Mouse (Mus musculus) MEL (cell line): ENCODE measurements at regions not wholly inside any gene's neighbourhood (a gene's known extent, or its start where the extent isn't known, plus 50 kb on each side); places are given as distances from the start of the nearest gene placed in this dataset.

Experiments
- DNase-seq: peaks from one replicate; pipeline ENCODE4 v3.0.0; 2011; ENCODE audit warnings: low read depth, low spot score
- H3K27ac ChIP-seq: 2 replicates; pipeline ENCODE4 v1.5.1; 2012; ENCODE audit warnings: low read depth, mild to moderate bottlenecking, control low read depth, low read length, moderate library complexity; ENCODE audit not compliant: control insufficient read depth
- H3K27me3 ChIP-seq, 2 experiments: fragments of 150-350 bp in 1 of 2; sonication (generic) in 1 of 2; 2 replicates each; pipeline ENCODE4 v1.6.1; 2012; ENCODE audit warnings: low read length in 2 of 2, mild to moderate bottlenecking in 2 of 2, improper control_type of control experiment in 1 of 2, moderate library complexity in 1 of 2; ENCODE audit not compliant: insufficient read depth in 2 of 2, control insufficient read depth in 1 of 2
- H3K36me3 ChIP-seq, 2 experiments: 2 replicates each; pipeline ENCODE4 v1.6.1; 2012 to 2014; ENCODE audit warnings: low read length in 2 of 2, improper control_type of control experiment in 1 of 2, inconsistent platforms in 1 of 2, mild to moderate bottlenecking in 1 of 2; ENCODE audit not compliant: insufficient read depth in 2 of 2, control insufficient read depth in 1 of 2
- H3K4me1 ChIP-seq, 2 experiments: fragments of 150-350 bp in 1 of 2; sonication (generic) in 1 of 2; 2 replicates each; pipeline ENCODE4 v1.6.1; 2012; ENCODE audit warnings: low read length in 2 of 2, improper control_type of control experiment in 1 of 2, mild to moderate bottlenecking in 1 of 2; ENCODE audit not compliant: insufficient read depth in 2 of 2, control insufficient read depth in 1 of 2
- H3K4me3 ChIP-seq, 2 experiments: fragments of 150-350 bp in 1 of 2; sonication (generic) in 1 of 2; 2 replicates each; pipeline ENCODE4 v1.5.1; 2012; ENCODE audit warnings: low read depth in 2 of 2, low read length in 2 of 2, mild to moderate bottlenecking in 2 of 2, moderate library complexity in 2 of 2, control low read depth in 1 of 2, improper control_type of control experiment in 1 of 2; ENCODE audit not compliant: control insufficient read depth in 1 of 2, insufficient read depth in 1 of 2
- H3K79me2 ChIP-seq: 2 replicates; pipeline ENCODE4 v1.6.1; 2012; ENCODE audit warnings: mild to moderate bottlenecking, low read length, moderate library complexity; ENCODE audit not compliant: control insufficient read depth, poor library complexity, insufficient read depth
- H3K9ac ChIP-seq: 2 replicates; pipeline ENCODE4 v1.6.1; 2012; ENCODE audit warnings: low read depth, mild to moderate bottlenecking, control low read depth, low read length, moderate library complexity; ENCODE audit not compliant: control insufficient read depth, poor library complexity, severe bottlenecking
- H3K9me3 ChIP-seq: fragments of 150-350 bp; sonication (generic); replicated peaks from 2 replicates; pipeline ENCODE4 v1.6.1; 2012; ENCODE audit warnings: mild to moderate bottlenecking, low read length, improper control_type of control experiment, moderate library complexity; ENCODE audit not compliant: insufficient read depth
- BHLHE40 ChIP-seq: IDR thresholded peaks from 2 replicates; pipeline ENCODE4 v1.6.1; 2012; ENCODE audit warnings: low read depth, mild to moderate bottlenecking, inconsistent platforms, low read length, improper control_type of control experiment, borderline replicate concordance
- CHD1 ChIP-seq: IDR thresholded peaks from 2 replicates; pipeline ENCODE4 v1.6.1; 2012; ENCODE audit warnings: low read depth, mild to moderate bottlenecking, inconsistent platforms, low read length, improper control_type of control experiment
- EP300 ChIP-seq, 2 experiments: IDR thresholded peaks; 2 replicates each; pipeline ENCODE4 v1.6.1; 2011; ENCODE audit warnings: improper control_type of control experiment in 2 of 2, low read length in 2 of 2, low read depth in 1 of 2, mild to moderate bottlenecking in 1 of 2
- ETS1 ChIP-seq: IDR thresholded peaks from 2 replicates; pipeline ENCODE4 v1.6.1; 2012; ENCODE audit warnings: low read depth, mild to moderate bottlenecking, inconsistent platforms, low read length, improper control_type of control experiment, moderate library complexity
- GATA1 ChIP-seq: IDR thresholded peaks from 2 replicates; pipeline ENCODE4 v1.6.1; 2011; ENCODE audit warnings: low read depth, low read length, improper control_type of control experiment
- HCFC1 ChIP-seq: IDR thresholded peaks from 2 replicates; pipeline ENCODE4 v1.6.1; 2012; ENCODE audit warnings: low read depth, mild to moderate bottlenecking, inconsistent platforms, low read length, improper control_type of control experiment, moderate library complexity
- MEF2A ChIP-seq: IDR thresholded peaks from 2 replicates; pipeline ENCODE4 v1.6.1; 2014; ENCODE audit warnings: low read depth, mild to moderate bottlenecking, inconsistent platforms, low read length, improper control_type of control experiment; ENCODE audit not compliant: poor library complexity, insufficient replicate concordance, severe bottlenecking; ENCODE audit errors: extremely low read depth
- MYB ChIP-seq: IDR thresholded peaks from 2 replicates; pipeline ENCODE4 v1.6.1; 2011; ENCODE audit warnings: mild to moderate bottlenecking, low read depth, low read length, improper control_type of control experiment
- POLR2A ChIP-seq, 2 experiments: IDR thresholded peaks; 2 replicates each; pipeline ENCODE4 v1.6.1; 2011 to 2012; ENCODE audit warnings: low read length in 2 of 2, mild to moderate bottlenecking in 2 of 2, control low read depth in 1 of 2, improper control_type of control experiment in 1 of 2, low read depth in 1 of 2, moderate library complexity in 1 of 2; ENCODE audit not compliant: control insufficient read depth in 1 of 2, insufficient read depth in 1 of 2, poor library complexity in 1 of 2
- POLR2AphosphoS5 ChIP-seq: IDR thresholded peaks from 2 replicates; pipeline ENCODE4 v1.6.1; 2012; ENCODE audit warnings: low read depth, borderline replicate concordance, mild to moderate bottlenecking, inconsistent platforms, low read length, moderate library complexity, mixed read lengths
- RCOR1 ChIP-seq: IDR thresholded peaks from 2 replicates; pipeline ENCODE4 v1.6.1; 2012; ENCODE audit warnings: low read depth, mild to moderate bottlenecking, inconsistent platforms, low read length, improper control_type of control experiment
- SMC3 ChIP-seq: IDR thresholded peaks from 2 replicates; pipeline ENCODE4 v1.6.1; 2011; ENCODE audit warnings: low read depth, low read length, improper control_type of control experiment
- TAL1 ChIP-seq: IDR thresholded peaks from 2 replicates; pipeline ENCODE4 v1.6.1; 2012; ENCODE audit warnings: mild to moderate bottlenecking, inconsistent platforms, low read length, moderate library complexity, mixed read lengths
- TCF12 ChIP-seq: IDR thresholded peaks from 2 replicates; pipeline ENCODE4 v1.6.1; 2014; ENCODE audit warnings: low read depth, mild to moderate bottlenecking, inconsistent platforms, low read length, improper control_type of control experiment, moderate library complexity
- USF2 ChIP-seq, 2 experiments: IDR thresholded peaks; 2 replicates each; pipeline ENCODE4 v1.6.1; 2011 to 2012; ENCODE audit warnings: improper control_type of control experiment in 2 of 2, low read length in 2 of 2, borderline replicate concordance in 1 of 2, inconsistent platforms in 1 of 2, low read depth in 1 of 2, mild to moderate bottlenecking in 1 of 2; ENCODE audit not compliant: insufficient read depth in 1 of 2
- ZC3H11A ChIP-seq: IDR thresholded peaks from 2 replicates; pipeline ENCODE4 v1.6.1; 2012; ENCODE audit warnings: low read depth, mild to moderate bottlenecking, inconsistent platforms, low read length, improper control_type of control experiment
- ZMIZ1 ChIP-seq: IDR thresholded peaks from 2 replicates; pipeline ENCODE4 v1.6.1; 2012; ENCODE audit warnings: low read depth, mild to moderate bottlenecking, inconsistent platforms, low read length, improper control_type of control experiment, moderate library complexity

- Histone ChIP-seq H3K27me3 (no peaks in the 10 kb centered on the region), H3K79me2 (no peaks in the 10 kb centered on the region), H3K36me3 (no peaks in the 10 kb centered on the region), H3K9me3 (no peaks in the 10 kb centered on the region), H3K9ac (no peak overlapping the region), H3K4me1 (no peaks in the 10 kb centered on the region), H3K27ac (no peak overlapping the region), H3K4me3 (no peak overlapping the region)
- TF ChIP-seq BHLHE40: no peak
- TF ChIP-seq MYB: no peak
- DNase-seq: no peak
Observed at GRCm38 (mm10) chr7:75008481-75008880, 300.6 kb downstream of the Sv2b start.

GRCm38 (mm10) chr7:74990198-74990597 lies 318.9 kb downstream of the Sv2b start:
- Histone ChIP-seq H3K27me3 (no peaks in the 10 kb centered on the region), H3K79me2 (no peaks in the 10 kb centered on the region), H3K4me1 (no peaks in the 10 kb centered on the region), H3K9ac (no peak overlapping the region), H3K9me3 (no peaks in the 10 kb centered on the region), H3K4me3 (no peak overlapping the region), H3K27ac (no peak overlapping the region), H3K36me3 (no peaks in the 10 kb centered on the region)
- no peak for TF ChIP-seq USF2 (IDR thresholded peaks at IDR 0.05; ENCODE audit: borderline replicate concordance in 1 of 2, insufficient read depth in 1 of 2, low read depth in 1 of 2, low read length in 2 of 2)
- no peak for TF ChIP-seq BHLHE40
- no peak for TF ChIP-seq POLR2AphosphoS5
- DNase-seq: no peak

GRCm38 (mm10) chr7:74979479-74979878 lies 329.6 kb downstream of the Sv2b start:
- H3K36me3 ChIP-seq: no peaks in the 10 kb centered on the region; a peak in 1 of 4 replicates
- no peak for DNase-seq
- H3K27ac ChIP-seq: no peak overlapping the region
- H3K4me3 ChIP-seq: no peak overlapping the region
- TF ChIP-seq HCFC1 (no peak), ZC3H11A (no peak), POLR2A (IDR thresholded peaks at IDR 0.05; ENCODE audit: control insufficient read depth in 1 of 2, insufficient read depth in 1 of 2, low read depth in 1 of 2, low read length in 2 of 2, poor library complexity in 1 of 2) (no peak), MEF2A (no peak), ETS1 (no peak), POLR2AphosphoS5 (no peak), GATA1 (no peak), RCOR1 (no peak), ZMIZ1 (no peak), SMC3 (no peak), TCF12 (no peak), MYB (no peak), CHD1 (no peak), TAL1 (no peak), EP300 (IDR thresholded peaks at IDR 0.05; ENCODE audit: low read depth in 1 of 2, low read length in 2 of 2) (no peak)
- H3K9me3 ChIP-seq: no peaks in the 10 kb centered on the region
- H3K27me3 ChIP-seq: no peaks in the 10 kb centered on the region
- H3K4me1 ChIP-seq: no peaks in the 10 kb centered on the region
- no peaks in the 10 kb centered on the region for H3K79me2 ChIP-seq
- H3K9ac ChIP-seq: no peak overlapping the region
